Mouse (Mus musculus) heart, embryonic 13.5 days (tissue): ENCODE measurements at regions not wholly inside any gene's neighbourhood (a gene's known extent, or its start where the extent isn't known, plus 50 kb on each side); places are given as distances from the start of the nearest gene placed in this dataset.

ENCODE experiments used
- ATAC-seq: fragments of 200-750 bp; cut with Nextera tagmentation; 2 replicates; pipeline ENCODE4 v1.8.0; 2017; ENCODE audit warnings: moderate TSS enrichment; ENCODE audit not compliant: insufficient number of reproducible peaks, low FRiP score, low TSS enrichment; ENCODE audit errors: extremely low read depth
- H3K27ac ChIP-seq: fragments of 300-500 bp; sonication (generic); replicated peaks from 2 replicates; pipeline ENCODE4 v1.5.1; 2015; ENCODE audit warnings: moderate library complexity, mild to moderate bottlenecking, inconsistent platforms
- H3K27me3 ChIP-seq: fragments of 300-500 bp; sonication (generic); replicated peaks from 2 replicates; pipeline ENCODE4 v1.6.1; 2015; ENCODE audit warnings: mild to moderate bottlenecking, inconsistent platforms
- H3K36me3 ChIP-seq: fragments of 300-500 bp; sonication (generic); 2 replicates; pipeline ENCODE4 v1.6.1; 2015; ENCODE audit warnings: mild to moderate bottlenecking, inconsistent platforms
- H3K4me1 ChIP-seq: fragments of 300-500 bp; sonication (generic); 2 replicates; pipeline ENCODE4 v1.6.1; 2015; ENCODE audit warnings: inconsistent platforms
- H3K4me2 ChIP-seq: fragments of 300-500 bp; sonication (generic); 2 replicates; pipeline ENCODE4 v1.6.1; 2015; ENCODE audit warnings: inconsistent platforms, mild to moderate bottlenecking, moderate library complexity
- H3K4me3 ChIP-seq: fragments of 300-500 bp; sonication (generic); 2 replicates; pipeline ENCODE4 v1.5.1; 2015; ENCODE audit warnings: moderate library complexity, mild to moderate bottlenecking, inconsistent platforms
- H3K9ac ChIP-seq: fragments of 300-500 bp; sonication (generic); 2 replicates; pipeline ENCODE4 v1.6.1; 2015; ENCODE audit warnings: inconsistent platforms, mild to moderate bottlenecking, moderate library complexity
- H3K9me3 ChIP-seq: fragments of 300-500 bp; sonication (generic); 2 replicates; pipeline ENCODE4 v1.6.1; 2016; ENCODE audit warnings: inconsistent platforms
- WGBS: fragments of 180-500 bp; shearing (Covaris S2); methylation state at CpG from one replicate; pipeline ENCODE4 v1.1.7; 2015; ENCODE audit warnings: mixed read lengths; 5-methylcytosine and 5-hydroxymethylcytosine counted together

DNA sequence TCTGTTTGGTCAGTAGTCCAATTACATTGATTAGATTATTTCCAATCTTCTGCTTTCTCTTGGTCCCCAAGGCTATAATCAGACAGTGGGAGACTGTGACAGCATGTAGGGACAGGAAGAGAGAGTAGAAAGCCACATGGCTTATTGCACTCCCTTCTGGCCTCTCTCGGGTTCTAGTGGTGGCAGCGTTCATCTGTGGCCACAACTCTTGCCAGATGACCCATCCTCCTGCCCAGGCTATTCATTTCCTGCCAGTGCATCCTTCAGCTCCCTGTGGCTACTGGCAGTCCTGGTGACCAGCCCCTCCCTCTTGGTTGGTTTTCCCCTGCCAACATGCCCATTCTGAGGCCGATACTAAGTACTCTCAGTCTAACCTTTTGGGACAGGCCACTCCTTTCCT lies 70.2 kb upstream of the Bmp2 start:
- H3K27ac ChIP-seq, result no peak overlapping the region
- no peaks in the 10 kb centered on the region for H3K36me3 ChIP-seq
- H3K9me3 ChIP-seq, result no peaks in the 10 kb centered on the region
- no peak overlapping the region for H3K9ac ChIP-seq
- no peak overlapping the region for H3K4me2 ChIP-seq
- WGBS, result 83% methylated on average over 3 of the region's 3 CpGs
- no peaks in the 10 kb centered on the region for H3K4me1 ChIP-seq
- ATAC-seq, result no peak
- no peak overlapping the region for H3K4me3 ChIP-seq
- H3K27me3 ChIP-seq, result no peaks in the 10 kb centered on the region

DNA sequence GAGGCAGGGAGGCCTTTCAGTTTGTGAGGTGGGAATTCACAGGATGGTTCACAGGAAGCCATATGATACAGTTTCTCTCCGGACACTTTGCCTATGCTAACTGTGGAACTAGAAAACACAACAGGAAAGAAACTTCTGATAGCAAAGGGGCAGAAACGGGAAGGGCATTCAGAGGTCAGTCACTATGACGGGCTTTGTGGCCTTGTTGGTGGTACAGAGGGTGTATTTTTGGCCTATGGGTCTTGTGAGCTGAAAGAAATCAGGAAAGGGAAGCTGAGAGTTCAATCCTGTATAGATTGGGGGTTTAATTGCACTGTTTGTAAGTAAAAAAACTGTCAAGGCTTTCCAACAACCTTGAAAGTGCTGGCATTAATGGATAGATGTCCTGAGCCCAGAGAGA lies 56.5 kb upstream of the Bmp2 start:
- no peaks in the 10 kb centered on the region for H3K36me3 ChIP-seq
- ATAC-seq, result no peak
- 46% methylated on average over 3 of the region's 3 CpGs for WGBS
- no peaks in the 10 kb centered on the region for H3K27me3 ChIP-seq
- H3K9me3 ChIP-seq, result peaks cover 5% of the 10 kb centered on the region; the same call in 1 of the 2 replicates
- H3K9ac ChIP-seq, result no peak overlapping the region
- no peak overlapping the region for H3K4me2 ChIP-seq
- H3K27ac ChIP-seq, result no peak overlapping the region
- no peak overlapping the region for H3K4me3 ChIP-seq
- peaks cover 26% of the 10 kb centered on the region for H3K4me1 ChIP-seq

DNA sequence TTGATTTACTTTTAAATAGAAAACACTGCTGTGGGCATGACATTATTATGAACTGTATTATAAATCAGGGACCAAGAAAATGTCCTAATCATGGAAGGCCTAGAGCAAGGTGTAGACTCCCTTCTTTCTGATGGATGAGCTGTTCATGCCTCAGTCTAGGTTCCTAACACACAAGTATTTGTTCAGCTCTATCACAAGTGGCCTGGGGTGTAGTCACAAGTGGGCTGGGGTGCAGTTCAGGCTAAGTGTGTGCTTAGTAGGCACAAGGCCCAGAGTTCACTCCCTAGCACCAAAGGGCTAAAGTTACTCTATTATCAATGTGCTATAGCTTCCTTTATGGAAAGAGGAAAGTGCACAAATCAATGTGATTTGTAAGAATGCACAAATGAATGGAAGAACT lies 55.6 kb upstream of the Bmp2 start:
- no peak for ATAC-seq
- no peak overlapping the region for H3K4me2 ChIP-seq
- no peak overlapping the region for H3K4me3 ChIP-seq

DNA sequence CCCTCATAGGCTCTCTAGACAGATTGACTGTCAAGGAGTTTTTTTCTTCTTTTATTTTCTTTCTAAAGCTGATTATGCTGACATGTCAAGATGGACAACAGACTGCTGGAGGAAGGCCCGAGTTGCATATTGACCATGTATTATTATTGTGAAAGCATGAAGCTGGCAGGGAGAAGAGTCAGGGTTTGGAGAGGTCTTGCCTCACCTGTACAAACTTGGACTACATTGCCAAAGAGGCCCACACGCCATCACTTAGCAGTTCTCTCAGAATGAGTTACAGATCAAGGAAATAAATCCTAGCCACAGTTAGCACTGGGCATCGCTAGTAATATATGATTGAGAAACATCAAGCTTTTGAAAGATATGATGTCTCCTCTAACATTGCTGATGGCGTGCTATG lies 54.9 kb upstream of the Bmp2 start:
- Histone ChIP-seq H3K4me3 (no peak overlapping the region), H3K4me1 (peaks cover 26% of the 10 kb centered on the region), H3K9me3 (no peaks in the 10 kb centered on the region), H3K27me3 (no peaks in the 10 kb centered on the region), H3K36me3 (no peaks in the 10 kb centered on the region), H3K27ac (no peak overlapping the region), H3K9ac (no peak overlapping the region), H3K4me2 (no peak overlapping the region)
- no peak for ATAC-seq
- 81% methylated on average over 4 of the region's 4 CpGs for WGBS

More for the DNA sequence above, 55.6 kb upstream of the Bmp2 start:
- H3K27me3 ChIP-seq, result no peaks in the 10 kb centered on the region
- H3K27ac ChIP-seq, result no peak overlapping the region
- H3K9ac ChIP-seq, result no peak overlapping the region
- H3K36me3 ChIP-seq, result no peaks in the 10 kb centered on the region
- H3K9me3 ChIP-seq, result no peaks in the 10 kb centered on the region
- H3K4me1 ChIP-seq, result peaks cover 26% of the 10 kb centered on the region

DNA sequence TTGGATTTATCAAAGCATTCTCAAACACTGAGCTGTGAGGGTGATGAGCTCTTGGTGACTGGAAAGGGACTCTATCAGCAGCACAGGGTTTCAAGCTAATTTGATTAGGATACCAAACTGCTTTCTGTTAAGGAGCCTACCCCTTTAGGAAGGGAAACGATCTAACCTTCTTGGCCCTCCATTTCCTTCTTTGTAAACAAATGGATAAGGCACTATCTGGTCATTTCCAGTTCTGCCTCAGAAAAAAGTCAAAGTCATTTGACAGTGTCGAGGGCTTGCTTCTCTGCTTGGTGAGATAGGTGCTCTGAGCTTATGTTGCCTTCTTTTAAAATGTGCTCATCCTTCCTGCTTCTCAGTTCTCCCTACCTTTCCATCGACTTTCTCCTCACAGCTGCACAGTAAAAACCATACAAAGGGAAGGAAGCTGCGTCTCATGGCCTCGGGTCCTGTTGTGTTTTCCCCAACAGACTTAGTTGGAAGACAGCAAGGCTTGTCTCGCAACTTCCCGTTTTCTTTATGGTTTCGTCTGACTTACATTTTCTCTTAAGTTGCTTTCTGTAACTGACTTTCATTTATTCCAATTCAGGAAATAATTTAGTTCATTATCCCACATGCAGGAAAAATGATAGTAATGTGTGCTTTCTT lies 54.3 kb upstream of the Bmp2 start:
- 54% methylated on average over 8 of the region's 8 CpGs for WGBS
- no peaks in the 10 kb centered on the region for H3K36me3 ChIP-seq
- H3K4me3 ChIP-seq, result no peak overlapping the region
- no peaks in the 10 kb centered on the region for H3K9me3 ChIP-seq
- no peak overlapping the region for H3K4me2 ChIP-seq
- ATAC-seq, result no peak
- peaks cover 26% of the 10 kb centered on the region for H3K4me1 ChIP-seq
- no peaks in the 10 kb centered on the region for H3K27me3 ChIP-seq
- no peak overlapping the region for H3K27ac ChIP-seq
- no peak overlapping the region for H3K9ac ChIP-seq

DNA sequence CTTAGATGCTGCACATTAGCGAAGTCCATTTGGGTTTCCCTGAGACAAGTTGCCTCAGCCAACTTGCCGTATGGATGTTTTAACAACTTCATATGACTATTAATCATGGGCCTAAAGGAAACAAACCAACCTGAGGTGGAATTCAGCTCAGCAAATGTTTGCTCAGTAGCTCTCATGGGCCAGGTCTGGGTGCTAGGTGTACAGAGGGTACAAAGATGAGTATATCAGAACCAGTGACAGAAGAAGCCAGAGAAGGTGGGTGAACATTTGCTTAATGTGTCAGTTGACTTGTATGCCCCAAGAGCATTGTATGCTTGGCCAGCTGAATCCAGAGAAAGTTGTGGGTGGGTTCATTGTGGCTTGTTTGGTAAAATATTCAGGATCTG lies 53.8 kb upstream of the Bmp2 start:
- WGBS, result 78% methylated on average over 2 of the region's 2 CpGs
- Histone ChIP-seq H3K27ac (peak overlapping the region; percentile 61; the same call in 1 of the 2 replicates), H3K4me2 (no peak overlapping the region), H3K27me3 (no peaks in the 10 kb centered on the region), H3K36me3 (no peaks in the 10 kb centered on the region), H3K4me1 (peaks cover 26% of the 10 kb centered on the region), H3K4me3 (no peak overlapping the region), H3K9me3 (no peaks in the 10 kb centered on the region), H3K9ac (no peak overlapping the region)
- ATAC-seq, result no peak

DNA sequence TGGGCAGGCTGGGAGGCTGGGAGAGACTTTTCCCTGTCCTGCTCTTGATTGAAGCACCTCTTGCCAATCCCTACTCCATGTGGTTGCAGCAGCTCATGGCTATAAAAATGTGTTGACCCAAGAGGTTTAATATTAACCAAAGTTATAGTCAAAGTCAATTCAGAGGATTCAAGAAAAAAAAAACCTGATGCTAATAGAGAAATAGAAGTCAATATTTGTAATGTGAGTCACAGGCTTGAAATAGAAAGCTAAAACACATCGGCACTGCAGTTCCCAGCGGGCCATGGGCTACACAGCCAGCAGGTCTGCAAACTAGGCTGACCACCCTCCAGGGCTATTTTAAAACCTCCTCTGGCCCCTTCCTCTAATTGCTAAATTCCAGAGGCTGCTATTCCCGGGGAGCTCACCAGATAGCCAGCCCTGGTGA lies 53.2 kb upstream of the Bmp2 start:
- 19% methylated on average over 3 of the region's 3 CpGs for WGBS
- H3K27ac ChIP-seq, result peak overlapping the region; percentile 61; the same call in 1 of the 2 replicates
- H3K4me2 ChIP-seq, result peak overlapping the region; percentile 43

DNA sequence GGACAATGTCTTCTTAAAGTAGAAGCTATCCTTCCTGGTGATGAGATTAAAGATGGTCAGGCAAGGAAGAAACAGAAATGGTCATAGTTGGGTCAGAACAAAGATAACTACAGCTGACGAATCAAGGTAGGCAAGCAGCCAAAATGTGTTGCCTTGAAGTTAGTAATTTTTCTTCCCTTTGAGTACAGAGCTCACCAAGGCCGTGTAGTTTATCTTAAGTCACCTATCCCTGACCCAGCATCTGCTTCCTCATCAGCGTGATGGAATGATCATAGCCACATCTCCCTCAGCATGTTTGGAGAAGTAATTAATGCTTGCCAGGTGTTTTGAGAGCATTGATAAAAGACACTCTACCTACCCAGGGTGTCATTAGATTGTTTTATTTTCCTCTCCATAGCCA lies 52.1 kb upstream of the Bmp2 start:
- H3K27ac ChIP-seq, result no peak overlapping the region
- ATAC-seq, result no peak
- H3K4me1 ChIP-seq, result peaks cover 30% of the 10 kb centered on the region
- no peaks in the 10 kb centered on the region for H3K9me3 ChIP-seq
- WGBS, result 47% methylated on average over 3 of the region's 3 CpGs
- no peak overlapping the region for H3K4me2 ChIP-seq
- H3K27me3 ChIP-seq, result no peaks in the 10 kb centered on the region
- no peak overlapping the region for H3K4me3 ChIP-seq
- H3K36me3 ChIP-seq, result no peaks in the 10 kb centered on the region
- H3K9ac ChIP-seq, result no peak overlapping the region

More for the DNA sequence above, 53.2 kb upstream of the Bmp2 start:
- Histone ChIP-seq H3K36me3 (no peaks in the 10 kb centered on the region), H3K27me3 (no peaks in the 10 kb centered on the region), H3K9me3 (no peaks in the 10 kb centered on the region), H3K9ac (no peak overlapping the region), H3K4me3 (no peak overlapping the region), H3K4me1 (peaks cover 26% of the 10 kb centered on the region)
- ATAC-seq, result no peak
